Mouse (Mus musculus): ENCODE measurements around the gene Echdc3. TPM values are rescaled to one million over a fixed set of nuclear protein-coding genes. Genes with fewer than 3 reads are reported as not detected.

Echdc3 gene
- total RNA-seq, 2 experiments from 2014 or later: 9.9 to 12.2 TPM

GRCm38 (mm10) chr2:6220141-6220805 is 7.4 kb upstream of the Echdc3 start:
- peak; percentile 85 for DNase-seq

GRCm38 (mm10) chr2:6212327-6212723 is 508 bp downstream of the Echdc3 start:
- DNase-seq: peak; percentile 13

GRCm38 (mm10) chr2:6210840-6211239 is 2.0 kb downstream of the Echdc3 start:
- DNase-seq: no peak

DNA sequence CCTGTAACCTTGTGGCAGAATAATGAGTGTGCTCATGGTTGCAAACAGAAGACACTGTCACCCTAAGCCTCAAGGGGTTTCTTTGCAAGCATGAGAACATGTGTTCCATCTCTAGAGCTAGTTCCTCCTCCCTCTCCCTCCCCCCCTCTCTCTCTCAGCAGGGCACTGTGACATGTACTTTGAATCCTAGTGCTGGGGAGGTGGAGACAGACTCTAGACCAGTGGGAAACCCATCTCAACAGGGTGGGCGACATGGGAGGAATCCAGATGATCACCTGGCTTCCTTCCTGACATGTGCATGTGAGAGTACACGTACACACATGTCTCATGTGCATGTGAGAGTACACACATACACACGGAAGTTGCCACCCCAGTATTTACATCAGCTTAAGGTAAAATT is 3.1 kb downstream of the Echdc3 start:
- DNase-seq: no peak

DNA sequence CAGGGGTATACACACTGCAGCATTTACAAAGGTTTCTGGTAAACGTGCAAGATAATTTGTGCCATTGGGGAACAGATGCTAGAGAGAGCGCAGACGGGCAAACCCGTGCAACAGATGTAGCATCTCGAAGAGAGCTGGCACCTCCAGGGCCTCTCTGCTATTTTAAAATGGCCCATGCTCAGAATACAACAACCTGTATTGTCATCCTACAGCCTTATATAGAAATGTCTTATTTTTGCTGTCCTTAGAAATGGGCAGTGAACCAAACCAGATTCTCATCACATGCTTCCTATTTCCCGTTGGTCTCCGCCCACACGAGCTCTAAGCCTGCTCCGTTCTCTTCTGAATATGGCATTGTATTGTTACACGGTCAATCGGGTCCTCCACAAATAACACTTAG is 3.7 kb downstream of the Echdc3 start:
- no peak for DNase-seq

DNA sequence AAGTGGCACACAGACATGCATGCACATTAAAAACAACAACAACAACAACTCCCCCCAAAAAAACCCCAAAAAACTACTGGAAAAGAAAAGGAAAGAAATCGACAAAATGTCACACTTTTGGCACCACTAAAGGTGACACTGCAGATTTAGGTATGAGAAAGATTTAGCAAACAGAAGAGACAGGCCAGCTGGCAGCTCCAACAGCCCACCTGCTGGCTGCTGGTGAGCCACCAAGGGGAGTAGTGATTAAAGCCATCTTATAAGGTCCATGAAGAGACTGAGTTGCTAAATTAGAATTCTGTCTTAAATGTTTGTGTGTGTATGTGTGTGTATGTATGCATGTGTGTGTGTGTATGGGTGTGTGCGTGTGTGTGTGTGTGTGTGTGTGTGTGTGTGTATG is 5.1 kb downstream of the Echdc3 start:
- DNase-seq: no peak

DNA sequence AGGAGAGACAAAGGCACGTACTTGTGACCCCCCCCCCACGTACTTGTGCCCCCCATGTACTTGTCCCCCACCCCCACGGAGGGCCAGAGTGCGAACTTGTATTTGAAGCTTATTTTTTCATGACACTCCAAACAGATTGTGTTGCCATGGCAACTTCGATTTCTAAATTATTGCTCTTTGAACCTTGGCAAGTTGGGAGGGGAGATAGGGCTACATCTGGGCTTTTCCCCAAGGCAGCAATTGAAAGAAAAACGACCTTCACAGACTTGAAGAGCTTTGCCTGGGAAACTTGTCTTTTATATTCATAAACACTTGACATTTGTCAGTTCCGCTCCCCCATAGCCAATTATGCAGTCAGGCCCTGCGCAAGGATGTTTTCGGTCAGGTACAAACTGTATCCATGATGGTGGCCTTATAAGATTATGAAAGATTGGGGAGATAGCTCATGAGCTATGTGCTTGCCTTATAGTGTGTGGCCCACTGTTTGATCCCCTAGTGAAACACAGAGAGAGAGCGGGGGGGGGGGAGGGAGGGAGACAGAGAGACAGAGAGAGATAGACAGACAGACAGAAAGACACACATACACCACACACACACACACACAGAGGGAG is 16.4 kb downstream of the Echdc3 start:
- DNase-seq: no peak

GRCm38 (mm10) chr2:6195468-6196239 is 17.2 kb downstream of the Echdc3 start:
- DNase-seq: no peak

DNA sequence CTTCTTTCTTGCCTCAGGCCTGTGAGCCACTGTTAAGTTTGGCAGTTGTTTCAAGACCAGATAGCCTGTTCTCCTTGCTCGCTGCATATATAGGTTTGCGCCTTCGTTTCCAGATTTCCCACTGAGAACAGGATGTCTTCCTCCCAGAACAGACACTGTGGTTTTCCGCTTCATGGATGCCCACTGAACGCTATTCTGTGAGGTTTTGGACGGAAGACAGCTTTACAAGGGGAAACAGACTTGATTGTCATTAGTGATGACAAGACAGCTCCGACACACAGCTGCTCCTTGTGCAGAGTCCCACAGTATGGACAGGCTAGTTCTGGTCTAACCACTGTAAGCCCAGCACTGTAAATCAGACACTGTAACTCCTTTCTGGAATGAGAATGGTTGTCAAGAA is 18.3 kb downstream of the Echdc3 start:
- DNase-seq: no peak

DNA sequence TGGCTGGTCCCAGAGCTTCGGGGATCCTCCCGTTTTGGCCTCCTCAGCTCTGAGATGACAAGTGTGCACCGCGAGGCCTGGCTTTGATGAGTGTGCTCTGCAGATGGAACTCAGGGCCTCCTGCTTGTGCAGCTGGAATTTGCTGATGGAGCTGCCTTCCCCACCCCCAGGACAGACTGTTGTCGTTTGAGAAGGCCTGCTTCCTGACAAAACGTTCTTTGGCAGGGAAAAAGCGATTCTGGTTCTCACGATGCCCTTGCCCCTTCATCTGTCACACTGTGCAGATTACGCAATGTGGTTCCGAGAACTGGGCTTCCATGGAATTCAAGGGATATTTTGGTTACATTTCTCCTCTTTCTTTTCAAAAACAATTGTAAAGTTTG is 19.3 kb downstream of the Echdc3 start:
- no peak for DNase-seq

- DNase-seq: peak; percentile 76
These were observed 19.8 kb downstream of the Echdc3 start for GRCm38 (mm10) chr2:6192820-6193590.

GRCm38 (mm10) chr2:6190036-6190435 is 22.8 kb downstream of the Echdc3 start:
- DNase-seq: no peak

- no peak for DNase-seq
These were observed 23.2 kb downstream of the Echdc3 start for GRCm38 (mm10) chr2:6189675-6189998.

- DNase-seq: no peak
These were observed 23.8 kb downstream of the Echdc3 start for GRCm38 (mm10) chr2:6188891-6189674.

DNA sequence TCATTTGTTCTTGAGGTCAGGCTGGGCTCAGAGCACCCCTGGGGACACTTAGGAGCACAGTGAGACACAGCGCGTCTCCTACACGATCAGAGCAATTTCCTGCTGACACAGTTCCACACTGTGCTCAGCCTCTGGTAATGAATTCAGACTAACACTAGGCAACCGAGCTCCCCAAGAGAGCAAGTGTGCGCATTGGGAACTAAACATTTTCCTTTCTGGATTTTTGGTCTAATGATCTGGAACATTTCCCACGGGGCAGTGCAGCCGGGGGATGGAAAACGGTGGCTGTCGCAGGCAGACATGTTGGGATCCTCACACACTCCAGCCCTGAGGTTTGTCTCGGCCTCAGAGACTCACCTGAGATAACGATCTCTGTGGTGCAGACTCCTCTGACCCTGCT is 25.4 kb downstream of the Echdc3 start:
- DNase-seq: no peak

DNA sequence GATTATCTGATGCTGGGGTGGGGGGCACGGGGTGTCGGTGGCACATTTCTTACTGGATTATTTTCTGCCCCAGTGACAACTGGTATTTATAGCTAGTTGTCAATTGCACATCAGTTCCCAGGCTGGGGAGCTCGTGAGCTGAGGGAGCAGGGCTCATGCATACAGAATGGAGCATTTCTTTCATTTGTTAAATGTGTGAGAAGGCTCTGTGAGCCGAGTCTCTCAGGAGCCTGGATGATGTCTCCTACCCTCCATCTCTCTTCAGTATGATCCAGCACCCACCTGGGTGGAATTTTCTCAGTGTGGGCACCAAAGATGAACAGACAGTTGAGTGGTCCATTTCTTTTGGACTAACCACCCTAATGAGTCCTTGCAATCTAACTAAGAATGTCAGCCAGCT is 25.9 kb downstream of the Echdc3 start:
- no peak for DNase-seq

DNA sequence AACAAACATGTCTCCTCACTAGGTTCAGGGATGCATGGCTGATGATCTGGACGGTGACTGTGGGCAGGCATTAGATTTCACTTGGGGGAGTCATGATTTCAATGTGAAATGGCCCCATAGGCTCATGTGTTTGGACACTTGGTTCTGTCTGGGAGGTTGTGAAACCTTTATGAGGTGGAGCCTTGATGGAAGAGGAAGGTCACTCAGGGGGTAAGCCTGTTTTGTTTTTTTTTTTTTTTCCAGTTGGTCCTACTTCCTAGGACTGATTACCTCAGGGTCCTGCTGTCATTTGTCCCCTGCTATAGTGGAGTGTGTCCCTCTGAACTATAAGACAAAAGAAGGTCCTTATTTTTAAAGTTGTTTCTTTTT is 33.1 kb downstream of the Echdc3 start:
- no peak for DNase-seq

DNA sequence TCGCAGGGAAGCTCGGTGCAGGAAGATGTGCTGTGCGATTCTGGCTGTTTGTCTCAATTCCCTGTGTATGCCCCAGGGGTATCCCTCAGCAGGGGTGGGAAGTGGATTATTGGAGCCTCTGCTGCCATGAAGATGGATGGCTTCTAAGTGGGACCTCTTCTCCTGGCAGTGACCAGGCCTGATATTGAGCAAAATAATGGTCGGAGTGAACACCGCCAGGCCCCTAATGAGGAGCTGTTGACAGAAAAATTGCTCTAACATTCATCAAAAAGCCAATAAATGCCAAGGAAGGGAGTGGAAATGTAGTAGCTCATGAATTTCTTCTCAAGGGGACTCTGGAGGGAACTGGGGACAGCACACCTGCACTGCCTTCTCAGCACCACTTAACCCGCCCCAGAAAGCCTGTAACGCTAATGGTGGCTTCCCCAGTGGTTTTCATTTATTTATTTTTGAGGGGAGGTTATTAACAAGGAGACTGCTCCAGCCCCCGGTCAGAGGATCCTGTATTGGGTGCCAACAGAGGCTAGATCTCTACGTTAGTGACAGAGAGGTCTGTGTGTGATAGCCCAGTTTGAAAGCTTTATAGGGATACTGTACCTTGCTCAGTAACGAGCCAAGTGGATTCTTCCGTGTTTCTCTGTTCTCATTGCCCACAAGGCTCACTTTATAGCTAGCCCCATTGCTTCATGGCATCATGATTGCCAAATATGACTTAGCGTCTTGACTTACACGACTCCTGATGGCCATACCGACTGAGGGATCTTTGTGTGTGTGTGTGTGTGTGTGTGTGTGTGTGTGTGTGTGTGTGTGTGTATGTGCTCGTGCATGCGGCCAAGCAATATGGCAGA is 33.7 kb downstream of the Echdc3 start:
- DNase-seq: no peak

DNA sequence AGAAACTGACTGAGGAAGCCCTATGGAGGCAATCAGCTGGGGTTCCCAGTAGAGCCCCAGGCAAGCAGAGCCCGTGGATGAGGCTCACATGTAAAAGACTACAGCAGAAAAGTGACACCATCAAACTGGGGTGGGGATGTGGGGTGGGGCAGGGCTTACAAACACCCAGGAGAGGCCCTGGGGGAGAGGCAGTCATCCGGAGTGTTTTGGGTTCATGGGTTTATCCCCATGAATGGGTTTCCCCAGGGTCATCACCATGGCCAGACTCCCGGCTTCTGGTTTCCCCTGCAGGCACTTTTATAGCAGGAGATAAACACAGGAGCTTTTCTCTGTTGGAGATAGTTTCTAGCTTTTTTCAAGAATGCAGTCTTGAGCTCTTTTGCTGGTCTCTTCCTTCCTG is 39.8 kb downstream of the Echdc3 start:
- DNase-seq: no peak

GRCm38 (mm10) chr2:6168560-6168959 is 44.3 kb downstream of the Echdc3 start:
- no peak for DNase-seq

DNA sequence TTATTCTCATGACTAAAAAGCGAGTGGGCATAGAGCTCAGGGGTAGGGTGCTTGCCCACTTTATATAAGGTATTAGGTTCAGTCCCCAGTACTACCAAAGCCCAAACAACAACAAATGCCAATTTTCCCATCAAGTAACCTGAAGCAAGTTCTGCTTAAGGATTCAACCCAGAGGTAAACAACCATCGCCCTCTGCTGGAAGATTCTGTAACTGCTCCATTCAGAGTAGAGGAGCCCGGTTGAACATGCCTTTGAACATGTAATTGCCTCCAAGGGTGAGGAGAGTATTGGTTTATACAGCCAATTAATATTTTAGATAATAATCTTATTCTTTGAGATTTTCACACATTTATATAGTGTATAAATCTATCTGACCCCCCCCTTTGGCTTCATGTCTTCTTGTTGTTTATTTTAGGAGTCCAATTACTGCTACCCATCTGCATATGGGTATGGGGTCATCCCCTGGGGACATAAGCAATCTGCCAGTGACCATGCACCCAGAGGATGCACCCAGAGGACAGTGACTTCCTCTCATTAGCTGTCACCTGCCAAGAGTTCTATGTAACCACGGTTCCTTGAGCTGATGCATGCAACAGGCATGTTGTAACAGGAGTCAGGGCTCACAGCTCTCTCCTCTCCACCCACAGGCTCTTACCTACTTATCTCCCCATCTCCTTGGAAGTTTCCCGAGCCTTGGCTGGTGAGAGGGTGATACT is 44.8 kb downstream of the Echdc3 start:
- DNase-seq: peak; percentile 87

All from heart, postnatal 4 days (tissue).